ENCODE assay signal across 8 mouse cellular contexts in the genomic region with DNA sequence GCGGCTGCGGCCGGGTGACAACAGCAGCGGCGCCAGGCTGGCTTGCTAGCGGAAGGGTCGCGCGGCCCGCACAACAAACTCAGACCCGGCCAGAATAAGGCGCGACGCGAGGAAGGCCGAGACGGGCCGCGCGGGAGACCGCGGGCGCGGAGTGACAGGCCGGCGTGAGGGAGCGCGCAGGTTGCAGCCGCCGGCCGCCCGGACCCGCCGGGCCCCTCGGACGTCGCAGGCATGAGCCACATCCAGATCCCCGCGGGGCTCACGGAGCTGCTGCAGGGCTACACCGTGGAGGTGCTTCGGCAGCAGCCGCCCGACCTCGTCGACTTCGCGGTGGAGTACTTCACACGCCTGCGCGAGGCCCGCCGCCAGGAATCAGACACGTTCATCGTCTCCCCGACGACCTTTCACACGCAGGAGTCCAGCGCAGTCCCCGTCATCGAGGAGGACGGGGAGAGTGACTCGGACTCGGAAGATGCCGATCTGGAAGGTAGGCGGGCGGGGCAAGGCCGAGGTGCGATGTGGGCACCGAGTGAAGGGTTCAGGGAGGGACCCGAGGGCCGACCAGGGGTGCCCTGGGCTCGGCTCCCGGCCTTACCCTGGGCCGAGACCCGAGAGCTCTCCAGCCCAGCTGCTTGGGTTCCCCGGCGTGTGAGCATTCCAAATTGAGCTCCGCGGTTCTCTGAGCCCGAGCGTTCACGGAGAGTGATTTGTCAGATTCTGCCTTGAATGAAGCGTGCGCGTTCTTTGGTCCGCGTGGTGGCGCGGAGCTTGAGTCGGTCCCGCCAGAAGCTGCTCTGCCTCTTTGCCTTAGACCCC. TPM values are rescaled to one million over a fixed set of nuclear protein-coding genes. Genes with fewer than 3 reads are reported as not detected.
DNase-seq lines count a peak whose midpoint lies in the region; ATAC-seq and TF ChIP-seq lines count a peak whose summit lies in the region.

No protein-coding gene starts in this region.

- H3K4me1 ChIP-seq in hindbrain, embryonic 15.5 days (replicated peaks) = peaks cover 39% of the 10 kb centered on the region

- H3K9me3 ChIP-seq in hindbrain, embryonic 15.5 days = no peaks in the 10 kb centered on the region

- peak; percentile 73 for ATAC-seq in hindbrain, embryonic 15.5 days (ENCODE audit: low FRiP score, low read depth)

- H3K4me3 ChIP-seq in hindbrain, embryonic 15.5 days = peak overlapping the region; percentile 95
- H3K4me3 ChIP-seq in left cerebral cortex, adult 2 months = peak overlapping the region; percentile 85
- H3K4me3 ChIP-seq in macrophage (ENCODE audit: inconsistent target) = peak overlapping the region; percentile 36

- peak overlapping the region; percentile 94 for H3K4me2 ChIP-seq in hindbrain, embryonic 15.5 days

- peaks cover 40% of the 10 kb centered on the region for H3K79me2 ChIP-seq in macrophage (ENCODE audit: inconsistent target)

- peak; percentile 7; the same call in 1 of the 2 replicates for TF ChIP-seq CTCF in left cerebral cortex, adult 2 months (IDR thresholded peaks at IDR 0.05)

- no peaks in the 10 kb centered on the region for H3K27me3 ChIP-seq in hindbrain, embryonic 15.5 days

- H3K36me3 ChIP-seq in hindbrain, embryonic 15.5 days = no peaks in the 10 kb centered on the region
- H3K36me3 ChIP-seq in macrophage (ENCODE audit: inconsistent target) = no peaks in the 10 kb centered on the region

- peak; percentile 79 for DNase-seq in ZHBTc4 (ENCODE audit: low read depth, low spot score)
- DNase-seq in cerebellum, postnatal 36 days = peak; percentile 64 to 65
- peak; percentile 64 to 81 for DNase-seq in frontal cortex, postnatal 36 days (ENCODE audit: low spot score in 2 of 2)
- DNase-seq in left cerebral cortex, adult 2 months (ENCODE audit: extremely low spot score in 1 of 2, low spot score in 2 of 2) = peak; percentile 67
- DNase-seq in retina, postnatal 7 days (ENCODE audit: low read depth, low spot score) = peak; percentile 30
- DNase-seq in urinary bladder, adult 2 months (ENCODE audit: low spot score) = peak; percentile 61

- intact Hi-C loops in left cerebral cortex, adult 2 months (cut with DNase I) = loop anchor here (2.0 kb wide), 1 partner anchor 34 kb away; no protein-coding TSS in a partner anchor

- peak overlapping the region; percentile 88 for H3K27ac ChIP-seq in hindbrain, embryonic 15.5 days (replicated peaks)
- H3K27ac ChIP-seq in left cerebral cortex, adult 2 months = peak overlapping the region; percentile 83
- no peak overlapping the region for H3K27ac ChIP-seq in macrophage

- WGBS in hindbrain, embryonic 15.5 days = under 1% methylated on average over 79 of the region's 92 CpGs
- WGBS in macrophage (ENCODE audit: missing documents) = 1% methylated on average over 86 of the region's 92 CpGs

- H3K9ac ChIP-seq in hindbrain, embryonic 15.5 days = peak overlapping the region; percentile 85

RNA-seq across cellular contexts. Expression of a gene that starts 3.3 kb away (rescaled TPM):
- 62.4 and 65.9 TPM in 2 replicates for polyA plus RNA-seq in hindbrain, embryonic 15.5 days (2015; fragmentation: Nextera tagmentation; extraction: Ambion mirVana)
- 10 to 100 TPM; 47.0 to 48.3 TPM for total RNA-seq in left cerebral cortex, adult 2 months (2021)
- total RNA-seq in macrophage (2018; cell fraction: chromatin; rRNA removed) = 10 to 100 TPM in 17 of 26 experiments, 1 to 10 TPM in 9; 2.5 to 42.4 (median 15.0) TPM
- total RNA-seq in macrophage (2018; cell fraction: cytosol; rRNA removed) = 10 to 100 TPM; 20.5 to 51.6 (median 36.4) TPM
- total RNA-seq in macrophage (2018; cell fraction: nucleus; rRNA removed) = 10 to 100 TPM in 23 of 26 experiments, 1 to 10 TPM in 3; 7.5 to 37.0 (median 17.9) TPM
- polyA plus RNA-seq in macrophage (2018) = 20.7 to 69.9 TPM (median 46.8 TPM) in 3 replicates
- 24.5 and 31.8 TPM in 2 replicates for polyA plus RNA-seq in urinary bladder, adult 2 months (2012; rRNA removed)

RNA-seq across cellular contexts. Expression of a gene that starts 30.5 kb away (rescaled TPM):
- polyA plus RNA-seq in hindbrain, embryonic 15.5 days (2015; fragmentation: Nextera tagmentation; extraction: Ambion mirVana) = 43.3 and 47.7 TPM in 2 replicates
- total RNA-seq in left cerebral cortex, adult 2 months (2021) = 10 to 100 TPM; 11.5 to 12.3 TPM
- total RNA-seq in macrophage (2018; cell fraction: chromatin; rRNA removed) = 10 to 100 TPM in 22 of 26 experiments, 1 to 10 TPM in 4; 6.8 to 69.1 (median 21.1) TPM
- 10 to 100 TPM; 22.2 to 34.1 (median 28.6) TPM for total RNA-seq in macrophage (2018; cell fraction: cytosol; rRNA removed)
- total RNA-seq in macrophage (2018; cell fraction: nucleus; rRNA removed) = 10 to 100 TPM in 22 of 26 experiments, 1 to 10 TPM in 4; 6.6 to 35.0 (median 16.2) TPM
- 28.0 to 35.2 TPM (median 33.4 TPM) in 3 replicates for polyA plus RNA-seq in macrophage (2018)
- 28.1 and 29.4 TPM in 2 replicates for polyA plus RNA-seq in urinary bladder, adult 2 months (2012; rRNA removed)

RNA-seq across cellular contexts. Expression of a gene that starts 43.2 kb away (rescaled TPM):
- polyA plus RNA-seq in hindbrain, embryonic 15.5 days (2015; fragmentation: Nextera tagmentation; extraction: Ambion mirVana) = 43.0 and 48.1 TPM in 2 replicates
- 10 to 100 TPM; 51.7 to 53.8 TPM for total RNA-seq in left cerebral cortex, adult 2 months (2021)
- 1,000 to 10,000 TPM in 2 of 26 experiments, 100 to 1,000 TPM in 24; 107 to 1,223 (median 257) TPM for total RNA-seq in macrophage (2018; cell fraction: chromatin; rRNA removed)
- total RNA-seq in macrophage (2018; cell fraction: cytosol; rRNA removed) = 10 to 100 TPM; 25.5 to 77.6 (median 36.9) TPM
- total RNA-seq in macrophage (2018; cell fraction: nucleus; rRNA removed) = 100 to 1,000 TPM in 22 of 26 experiments, 10 to 100 TPM in 4; 64.4 to 740 (median 143) TPM
- polyA plus RNA-seq in macrophage (2018) = 22.7 to 40.8 TPM (median 29.9 TPM) in 3 replicates
- 41.1 and 46.2 TPM in 2 replicates for polyA plus RNA-seq in urinary bladder, adult 2 months (2012; rRNA removed)

Comparison
In these comparisons a context has a peak if more than half of its experiments do, and no peak if none do; other contexts are left out.
1. H3K4me3 ChIP-seq: peak in every context shown above with its lines; median percentile 95 in hindbrain, embryonic 15.5 days; 85 in left cerebral cortex, adult 2 months; 36 in macrophage.